Mouse (Mus musculus): ENCODE measurements around the gene Caly.
A peak's percentile ranks its signal among the peaks of the same experiment; 100 is the strongest.

- TF ChIP-seq POLR2A (IDR thresholded peaks at IDR 0.05; ENCODE audit: low read depth, low read length) = peak; percentile 64; the same call in 1 of the 2 replicates
- no peak for TF ChIP-seq CTCF (IDR thresholded peaks at IDR 0.05; ENCODE audit: extremely low read depth, insufficient read depth, insufficient read length, insufficient replicate concordance)
Observed at GRCm38 (mm10) chr7:140116329-140117054, 34.1 kb upstream of the Caly start, which contains the start of gene Echs1.

Measured in spleen, adult 2 months (tissue).